ENCODE assay signal across 12 mouse cellular contexts in genomic region chr2:55450774-55451173, GRCm38 (mm10). TPM values are rescaled to one million over a fixed set of nuclear protein-coding genes. Genes with fewer than 3 reads are reported as not detected.
DNase-seq lines count a peak whose midpoint lies in the region; ATAC-seq lines count a peak whose summit lies in the region.
"Had no signal": no experiment of that assay in that cellular context is flagged by ENCODE, and none has a peak within 500 bp of the region (broad histone marks: within the 10 kb centered on the region; RNA-seq: fewer than 3 reads in every experiment).

No protein-coding gene starts in this region.

- ATAC-seq in frontal cortex, adult (ENCODE audit: low TSS enrichment) = peak; percentile 93

- no peak for DNase-seq in frontal cortex, postnatal 25 days (ENCODE audit: low spot score in 2 of 2)
- peak; percentile 58 for DNase-seq in right cerebral cortex, adult 18-20 months
- DNase-seq in right cerebral cortex, postnatal 14 days = no peak
- peak; percentile 23 to 56 for DNase-seq in layer of hippocampus, adult 8-10 months (ENCODE audit: low spot score in 2 of 2)
- DNase-seq in lung, postnatal 36 days = no peak
- no peak for DNase-seq in B cell, adult 2 months
- DNase-seq in kidney, postnatal 4 days = no peak
- DNase-seq: adrenal gland, adult 8-10 months; kidney, postnatal 25 days; liver, embryonic 13.5 days had no signal

RNA-seq across cellular contexts. Expression of gene Kcnj3, which starts 15.0 kb away (rescaled TPM):
- 100 to 1,000 TPM; 106 to 119 (median 108) TPM for total RNA-seq in layer of hippocampus, adult 8-10 months (2022)
- total RNA-seq: common myeloid progenitor, adult 5-6 weeks had no signal

Comparison
In these comparisons a context has a peak if more than half of its experiments do, and no peak if none do; other contexts are left out.
1. DNase-seq: peak in right cerebral cortex, adult 18-20 months (single experiment) and layer of hippocampus, adult 8-10 months (2 of 2); none in frontal cortex, postnatal 25 days (0 of 2), right cerebral cortex, postnatal 14 days (single experiment), lung, postnatal 36 days (single experiment), B cell, adult 2 months (0 of 2) and kidney, postnatal 4 days (0 of 2).